Mouse (Mus musculus) hindbrain, embryonic 11.5 days (tissue): ENCODE measurements at regions not wholly inside any gene's neighbourhood (a gene's known extent, or its start where the extent isn't known, plus 50 kb on each side); places are given as distances from the start of the nearest gene placed in this dataset. TPM values are rescaled to one million over a fixed set of nuclear protein-coding genes. Genes with fewer than 3 reads are reported as not detected.

Experiments used
- ATAC-seq: fragments of 200-750 bp; cut with Nextera tagmentation; 2 replicates; pipeline ENCODE4 v1.8.0; 2017; ENCODE audit warnings: mild to moderate bottlenecking, moderate TSS enrichment, moderate library complexity; ENCODE audit not compliant: low FRiP score
- DNase-seq: peaks from one replicate; pipeline ENCODE4 v3.0.0-alpha.2; 2015; ENCODE audit warnings: low spot score
- H3K27ac ChIP-seq: fragments of 300-500 bp; sonication (generic); 2 replicates; pipeline ENCODE4 v1.5.1; 2014; ENCODE audit warnings: mild to moderate bottlenecking, low read depth, low read length
- H3K27me3 ChIP-seq: fragments of 300-500 bp; sonication (generic); 2 replicates; pipeline ENCODE4 v1.6.1; 2014; ENCODE audit warnings: mild to moderate bottlenecking, low read length, moderate library complexity, mixed read lengths; ENCODE audit not compliant: control insufficient read depth, insufficient read depth
- H3K36me3 ChIP-seq: fragments of 300-500 bp; sonication (generic); 2 replicates; pipeline ENCODE4 v1.6.1; 2014; ENCODE audit warnings: mild to moderate bottlenecking, low read length, moderate library complexity, mixed read lengths; ENCODE audit not compliant: control insufficient read depth, insufficient read depth
- H3K4me1 ChIP-seq: fragments of 300-500 bp; sonication (generic); replicated peaks from 2 replicates; pipeline ENCODE4 v1.6.1; 2014; ENCODE audit warnings: low read length, mixed read lengths; ENCODE audit not compliant: control insufficient read depth, insufficient read depth
- H3K4me2 ChIP-seq: fragments of 300-500 bp; sonication (generic); replicated peaks from 2 replicates; pipeline ENCODE4 v1.6.1; 2014; ENCODE audit warnings: mild to moderate bottlenecking, low read depth, low read length
- H3K4me3 ChIP-seq: fragments of 300-500 bp; sonication (generic); 2 replicates; pipeline ENCODE4 v1.5.1; 2014; ENCODE audit warnings: low read depth, low read length
- H3K9ac ChIP-seq: fragments of 300-500 bp; sonication (generic); 2 replicates; pipeline ENCODE4 v1.6.1; 2014; ENCODE audit warnings: low read depth, low read length
- H3K9me3 ChIP-seq: fragments of 300-500 bp; sonication (generic); 2 replicates; pipeline ENCODE4 v1.6.1; 2016; ENCODE audit warnings: low read length; ENCODE audit not compliant: control insufficient read depth
- WGBS: fragments of 180-500 bp; shearing (Covaris S2); extraction: QIAGEN DNeasy Blood & Tissue Kit; methylation state at CpG from one replicate; pipeline ENCODE4 v1.1.7; 2014; 5-methylcytosine and 5-hydroxymethylcytosine counted together
- microRNA counts: library from miRNA; unstranded; fragments of <30 nt; microRNA quantifications from one replicate; lab custom pipeline; 2015

DNA sequence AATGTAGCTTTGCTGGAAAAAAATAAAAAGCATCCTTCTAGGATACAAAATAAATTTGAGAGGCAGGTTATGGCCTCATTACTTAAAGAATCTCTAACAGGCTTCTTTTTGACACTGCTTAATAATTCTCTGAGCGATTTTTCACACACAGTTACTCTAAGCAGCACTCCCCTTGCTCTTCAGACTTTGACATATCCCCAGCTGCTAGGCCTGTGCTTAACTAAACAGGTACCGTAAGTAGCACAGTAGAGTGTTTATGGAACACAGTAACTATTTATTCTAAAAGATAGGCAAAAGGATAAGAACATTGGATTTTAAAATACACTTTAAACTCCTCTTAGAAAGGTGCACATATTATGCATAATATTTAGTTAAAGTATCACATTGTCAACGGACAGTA, 54.6 kb upstream of the Ell2 start:
- Histone ChIP-seq H3K27ac (no peak overlapping the region), H3K9ac (no peak overlapping the region), H3K36me3 (no peaks in the 10 kb centered on the region), H3K4me1 (no peaks in the 10 kb centered on the region), H3K4me2 (no peak overlapping the region), H3K27me3 (no peaks in the 10 kb centered on the region), H3K9me3 (no peaks in the 10 kb centered on the region), H3K4me3 (no peak overlapping the region)
- DNase-seq (no peak), ATAC-seq (no peak)
- 93% methylated on average over 3 of the region's 3 CpGs for WGBS

DNA sequence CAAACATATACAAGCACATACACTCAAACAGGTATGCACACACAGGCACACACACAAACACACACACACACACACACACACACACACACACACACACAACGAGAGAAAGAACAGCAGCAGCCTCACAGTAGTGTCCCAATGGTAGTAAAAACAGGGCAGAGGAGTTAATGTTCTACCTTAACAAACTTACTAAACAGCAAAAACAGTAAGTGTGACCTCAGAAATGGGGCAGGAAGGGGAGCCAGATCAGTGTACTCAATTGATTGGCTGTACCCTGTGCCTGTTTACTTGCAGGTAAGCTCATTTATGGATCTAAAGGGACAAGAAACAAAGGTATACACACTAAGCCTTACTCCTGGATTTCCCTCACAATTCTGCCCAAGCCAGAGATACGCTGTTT, 53.6 kb upstream of the Ell2 start:
- Histone ChIP-seq H3K36me3 (no peaks in the 10 kb centered on the region), H3K27me3 (no peaks in the 10 kb centered on the region), H3K27ac (no peak overlapping the region), H3K4me1 (no peaks in the 10 kb centered on the region), H3K9ac (no peak overlapping the region), H3K4me3 (no peak overlapping the region), H3K4me2 (no peak overlapping the region), H3K9me3 (no peaks in the 10 kb centered on the region)
- DNase-seq (no peak), ATAC-seq (no peak)
- 97% methylated on average over 2 of the region's 2 CpGs for WGBS

MicroRNA genes in the stretch of these regions (microRNA counts, 519-probe panel; counts per million panel counts)
- not detected for microRNA mmu-miR-682 (lab: Ali Mortazavi, UCI)
